ENCODE assay signal across 9 mouse cellular contexts in genomic region chr11:68902823-68903222, GRCm38 (mm10). TPM values are rescaled to one million over a fixed set of nuclear protein-coding genes. Genes with fewer than 3 reads are reported as not detected.
DNase-seq lines count a peak whose midpoint lies in the region; ATAC-seq and TF ChIP-seq lines count a peak whose summit lies in the region.
"Had no signal": no experiment of that assay in that cellular context is flagged by ENCODE, and none has a peak within 500 bp of the region (broad histone marks: within the 10 kb centered on the region; RNA-seq: fewer than 3 reads in every experiment).

No protein-coding gene starts in this region.

- H3K27me3 ChIP-seq in heart, embryonic 14.5 days (ENCODE audit: control insufficient read depth, insufficient read depth, low read length): no peaks in the 10 kb centered on the region
- H3K27me3 ChIP-seq in hindbrain, embryonic 13.5 days: 0 out of 2 replicates have a peak, but pooled peaks cover 10% of the 10 kb centered on the region
- peaks cover 13% of the 10 kb centered on the region; the same call in 1 of the 2 replicates for H3K27me3 ChIP-seq in midbrain, embryonic 12.5 days

- in situ Hi-C loops in ES-E14 (cut with MboI; ENCODE audit: low sequenced_read_pairs in 2 of 2, unreplicated experiment in 2 of 2): no loop called here

- H3K4me2 ChIP-seq in heart, embryonic 14.5 days (ENCODE audit: low read length): peak overlapping the region; percentile 74
- peak overlapping the region; percentile 76 for H3K4me2 ChIP-seq in hindbrain, embryonic 13.5 days
- peak overlapping the region; percentile 77 for H3K4me2 ChIP-seq in midbrain, embryonic 12.5 days (replicated peaks)

- H3K9me3 ChIP-seq in heart, embryonic 14.5 days (ENCODE audit: control insufficient read depth, low read length): no peaks in the 10 kb centered on the region
- no peaks in the 10 kb centered on the region for H3K9me3 ChIP-seq in ES-E14 (ENCODE audit: control insufficient read depth, insufficient read depth, low read depth, low read length)
- no peaks in the 10 kb centered on the region for H3K9me3 ChIP-seq in hindbrain, embryonic 13.5 days
- 0 out of 2 replicates have a peak, but pooled peaks cover 2% of the 10 kb centered on the region for H3K9me3 ChIP-seq in midbrain, embryonic 12.5 days

- H3K4me3 ChIP-seq in heart, embryonic 14.5 days (ENCODE audit: control insufficient read depth in 1 of 2, insufficient read depth in 1 of 2, low read depth in 1 of 2, low read length in 2 of 2): peak overlapping the region in 1 of 2 experiments; percentile 80; a peak in 3 of 4 replicates
- peak overlapping the region; percentile 93 to 97 for H3K4me3 ChIP-seq in ES-E14 (ENCODE audit: insufficient read depth in 1 of 2, low read depth in 1 of 2, low read length in 2 of 2, poor library complexity in 1 of 2, severe bottlenecking in 1 of 2)
- peak overlapping the region; percentile 94 for H3K4me3 ChIP-seq in hindbrain, embryonic 13.5 days
- peak overlapping the region; percentile 72 for H3K4me3 ChIP-seq in midbrain, embryonic 12.5 days

- H3K4me1 ChIP-seq in heart, embryonic 14.5 days (ENCODE audit: control insufficient read depth in 2 of 2, insufficient read depth in 2 of 2, low read length in 2 of 2): peaks cover 0 to 7% of the 10 kb centered on the region in 2 experiments; a peak in 1 of 4 replicates
- no peaks in the 10 kb centered on the region for H3K4me1 ChIP-seq in ES-E14 (ENCODE audit: control insufficient read depth in 2 of 2, insufficient read depth in 2 of 2, low read length in 2 of 2, poor library complexity in 1 of 2)
- peaks cover 16% of the 10 kb centered on the region for H3K4me1 ChIP-seq in hindbrain, embryonic 13.5 days (replicated peaks)
- peaks cover 14% of the 10 kb centered on the region for H3K4me1 ChIP-seq in midbrain, embryonic 12.5 days

- ATAC-seq in heart, embryonic 14.5 days (ENCODE audit: insufficient number of reproducible peaks, insufficient read depth, low FRiP score, low read depth): no peak
- no peak for ATAC-seq in hindbrain, embryonic 13.5 days (ENCODE audit: low FRiP score)
- ATAC-seq in midbrain, embryonic 12.5 days (ENCODE audit: low FRiP score, low read depth): no peak

- H3K27ac ChIP-seq in heart, embryonic 14.5 days (replicated peaks in 1 of 2; ENCODE audit: control insufficient read depth in 1 of 2, insufficient read depth in 1 of 2, low read depth in 2 of 2, low read length in 2 of 2): no peak overlapping the region
- H3K27ac ChIP-seq in ES-E14 (ENCODE audit: insufficient read depth, low read depth, low read length, poor library complexity, severe bottlenecking): no peak overlapping the region
- H3K27ac ChIP-seq in hindbrain, embryonic 13.5 days: no peak overlapping the region
- no peak overlapping the region for H3K27ac ChIP-seq in midbrain, embryonic 12.5 days (replicated peaks)

- WGBS in heart, embryonic 14.5 days: 85% methylated on average over 5 of the region's 5 CpGs
- 83% methylated on average over 5 of the region's 5 CpGs for WGBS in hindbrain, embryonic 13.5 days
- 82% methylated on average over 5 of the region's 5 CpGs for WGBS in midbrain, embryonic 12.5 days

- no peak for DNase-seq in heart, adult 9 months (ENCODE audit: low spot score in 2 of 2)
- no peak for DNase-seq in ES-E14 (ENCODE audit: low read depth, low spot score)
- DNase-seq in gastrocnemius, adult 8-10 months (ENCODE audit: low spot score in 2 of 2): no peak
- no peak for DNase-seq in right cerebral cortex, adult 2 months (ENCODE audit: low spot score in 2 of 2)
- no peak for DNase-seq in layer of hippocampus, adult 8-10 months (ENCODE audit: low spot score in 2 of 2)
- DNase-seq: kidney, adult 11 months had no signal

- H3K36me3 ChIP-seq in heart, embryonic 14.5 days (ENCODE audit: control insufficient read depth, insufficient read depth, low read length): peaks cover 49% of the 10 kb centered on the region
- peaks cover 35% of the 10 kb centered on the region for H3K36me3 ChIP-seq in ES-E14 (ENCODE audit: control insufficient read depth, insufficient read depth, low read length, poor library complexity, severe bottlenecking)
- H3K36me3 ChIP-seq in hindbrain, embryonic 13.5 days: peaks cover 51% of the 10 kb centered on the region
- peaks cover 49% of the 10 kb centered on the region for H3K36me3 ChIP-seq in midbrain, embryonic 12.5 days

- peak overlapping the region; percentile 92 for H3K9ac ChIP-seq in heart, embryonic 14.5 days (ENCODE audit: low read length)
- H3K9ac ChIP-seq in ES-E14 (ENCODE audit: insufficient read depth, low read depth, low read length, poor library complexity, severe bottlenecking): peak overlapping the region; percentile 100
- H3K9ac ChIP-seq in hindbrain, embryonic 13.5 days: peak overlapping the region; percentile 92
- H3K9ac ChIP-seq in midbrain, embryonic 12.5 days (replicated peaks): peak overlapping the region; percentile 89

TF ChIP-seq in ES-E14, 5 proteins besides CTCF, POLR2A, EP300 and RAD21:
- TF ChIP-seq ZNF384 (IDR thresholded peaks at IDR 0.05; ENCODE audit: low read depth, low read length) (no peak), CHD2 (IDR thresholded peaks at IDR 0.05; ENCODE audit: low read depth, low read length) (no peak), ZC3H11A (IDR thresholded peaks at IDR 0.05; ENCODE audit: borderline replicate concordance, low read depth, low read length) (no peak), MAFK (IDR thresholded peaks at IDR 0.05; ENCODE audit: insufficient read depth, low read depth, low read length) (no peak), HCFC1 (IDR thresholded peaks at IDR 0.05; ENCODE audit: borderline replicate concordance, insufficient read depth, low read length) (no peak)

RNA-seq across cellular contexts. Expression of gene Rpl26, which starts 1.4 kb away (rescaled TPM):
- 669 and 732 TPM in 2 replicates for polyA plus RNA-seq in heart, embryonic 14.5 days (2014; fragmentation: Nextera tagmentation; extraction: Ambion mirVana)
- 2,753 and 2,889 TPM in 2 replicates for total RNA-seq in ES-E14 (2012; rRNA removed)
- 684 and 691 TPM in 2 replicates for polyA plus RNA-seq in hindbrain, embryonic 13.5 days (2015; fragmentation: Nextera tagmentation; extraction: Ambion mirVana)
- 743 and 773 TPM in 2 replicates for polyA plus RNA-seq in midbrain, embryonic 12.5 days (2016; fragmentation: Nextera tagmentation; extraction: Ambion mirVana)
- 100 to 1,000 TPM; 671 to 819 (median 724) TPM for total RNA-seq in gastrocnemius, adult 8-10 months (2022)
- 100 to 1,000 TPM; 779 to 924 (median 859) TPM for total RNA-seq in layer of hippocampus, adult 8-10 months (2022)

RNA-seq across cellular contexts. Expression of gene Rnf222, which starts 14.5 kb away (rescaled TPM):
- 0.05 TPM in 1 of 2 replicates, not detected in the other for polyA plus RNA-seq in heart, embryonic 14.5 days (2014; fragmentation: Nextera tagmentation; extraction: Ambion mirVana)
- 0.09 TPM in 1 of 2 replicates, not detected in the other for total RNA-seq in ES-E14 (2012; rRNA removed)
- 0.09 TPM in 1 of 2 replicates, not detected in the other for polyA plus RNA-seq in hindbrain, embryonic 13.5 days (2015; fragmentation: Nextera tagmentation; extraction: Ambion mirVana)
- 0.10 TPM in 1 of 2 replicates, not detected in the other for polyA plus RNA-seq in midbrain, embryonic 12.5 days (2016; fragmentation: Nextera tagmentation; extraction: Ambion mirVana)
- total RNA-seq in gastrocnemius, adult 8-10 months (2022): under 1 TPM in 1 of 4 experiments, not detected in 3; 0.10 TPM
- not detected for total RNA-seq in layer of hippocampus, adult 8-10 months (2022)

RNA-seq across cellular contexts. Expression of gene Odf4, which starts 24.1 kb away (rescaled TPM):
- polyA plus RNA-seq in heart, embryonic 14.5 days (2014; fragmentation: Nextera tagmentation; extraction: Ambion mirVana): not detected in 2 replicates
- total RNA-seq in ES-E14 (2012; rRNA removed): not detected in 2 replicates
- polyA plus RNA-seq in hindbrain, embryonic 13.5 days (2015; fragmentation: Nextera tagmentation; extraction: Ambion mirVana): 0.60 and 0.84 TPM in 2 replicates
- 0.20 TPM in 1 of 2 replicates, not detected in the other for polyA plus RNA-seq in midbrain, embryonic 12.5 days (2016; fragmentation: Nextera tagmentation; extraction: Ambion mirVana)
- total RNA-seq in gastrocnemius, adult 8-10 months (2022): not detected
- total RNA-seq in layer of hippocampus, adult 8-10 months (2022): under 1 TPM in 3 of 4 experiments, not detected in 1; 0.32 to 0.58 (median 0.45) TPM

RNA-seq across cellular contexts. Expression of gene Ndel1, which starts 31.2 kb away (rescaled TPM):
- polyA plus RNA-seq in heart, embryonic 14.5 days (2014; fragmentation: Nextera tagmentation; extraction: Ambion mirVana): 61.8 and 63.2 TPM in 2 replicates
- total RNA-seq in ES-E14 (2012; rRNA removed): 24.9 and 40.1 TPM in 2 replicates
- 90.8 and 92.6 TPM in 2 replicates for polyA plus RNA-seq in hindbrain, embryonic 13.5 days (2015; fragmentation: Nextera tagmentation; extraction: Ambion mirVana)
- polyA plus RNA-seq in midbrain, embryonic 12.5 days (2016; fragmentation: Nextera tagmentation; extraction: Ambion mirVana): 60.4 and 65.3 TPM in 2 replicates
- total RNA-seq in gastrocnemius, adult 8-10 months (2022): 10 to 100 TPM; 70.5 to 96.6 (median 85.7) TPM
- 100 to 1,000 TPM in 1 of 4 experiments, 10 to 100 TPM in 3; 78.3 to 104 (median 86.6) TPM for total RNA-seq in layer of hippocampus, adult 8-10 months (2022)

RNA-seq across cellular contexts. Expression of gene Arhgef15, which starts 54.5 kb away (rescaled TPM):
- polyA plus RNA-seq in heart, embryonic 14.5 days (2014; fragmentation: Nextera tagmentation; extraction: Ambion mirVana): 10.7 and 10.8 TPM in 2 replicates
- 2.5 and 3.1 TPM in 2 replicates for total RNA-seq in ES-E14 (2012; rRNA removed)
- polyA plus RNA-seq in hindbrain, embryonic 13.5 days (2015; fragmentation: Nextera tagmentation; extraction: Ambion mirVana): 14.3 and 16.2 TPM in 2 replicates
- polyA plus RNA-seq in midbrain, embryonic 12.5 days (2016; fragmentation: Nextera tagmentation; extraction: Ambion mirVana): 5.9 and 6.7 TPM in 2 replicates
- 1 to 10 TPM; 5.3 to 8.1 (median 6.6) TPM for total RNA-seq in gastrocnemius, adult 8-10 months (2022)
- 10 to 100 TPM in 3 of 4 experiments, 1 to 10 TPM in 1; 9.1 to 16.5 (median 12.0) TPM for total RNA-seq in layer of hippocampus, adult 8-10 months (2022)
